Mouse (Mus musculus) stomach, postnatal 0 days (tissue): ENCODE results near the gene Lrrc8a.

Experiments used
- CTCF ChIP-seq: IDR thresholded peaks from 2 replicates; pipeline ENCODE4 v1.5.1; 2016; ENCODE audit warnings: antibody characterized with exemption, low read depth, mild to moderate bottlenecking, moderate library complexity
- EP300 ChIP-seq: optimal IDR thresholded peaks from 2 replicates; pipeline ENCODE3; 2016; ENCODE audit warnings: antibody characterized with exemption

- TF ChIP-seq CTCF (no peak), EP300 (no peak)
Observed at GRCm38 (mm10) chr2:30250166-30251128, 12.9 kb downstream of the Lrrc8a start.
